Comparison of ENCODE assay signal across 18 mouse cellular contexts in the genomic region with DNA sequence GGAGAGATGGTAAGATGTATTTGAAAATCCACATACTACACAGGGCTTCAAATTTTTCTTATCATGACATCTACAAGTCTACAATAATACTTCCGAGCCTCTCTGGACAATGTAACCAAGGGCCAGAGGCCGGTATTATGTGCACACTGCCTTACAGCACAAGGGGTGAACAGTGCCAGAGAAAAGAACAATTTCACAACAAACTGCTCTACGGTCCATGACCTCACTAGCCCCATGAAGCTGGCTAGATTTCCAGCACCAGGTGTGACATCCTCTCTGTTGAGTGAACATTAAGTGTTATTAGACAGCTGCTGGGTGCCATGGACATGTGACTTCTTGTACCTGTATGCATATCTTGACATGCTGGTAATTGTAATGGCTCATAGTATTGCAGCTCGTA.
"Had no signal": no experiment of that assay in that cellular context is flagged by ENCODE, and none has a peak within 500 bp of the region (broad histone marks: within the 10 kb centered on the region; RNA-seq: fewer than 3 reads in every experiment).

No protein-coding gene starts in this region.

- DNase-seq: kidney, adult 2 months; kidney, postnatal 25 days; left cerebral cortex, postnatal 4 days; lung, embryonic 14.5 days; midbrain, embryonic 14.5 days; retina, postnatal 1 day; right cerebral cortex, postnatal 25 days; spleen, adult 18-20 months; thymus, postnatal 25 days had no signal

- H3K27me3 ChIP-seq: limb, embryonic 12.5 days; limb, embryonic 15.5 days; neural tube, embryonic 12.5 days; neural tube, embryonic 15.5 days; stomach, embryonic 15.5 days had no signal

- H3K9me3 ChIP-seq: limb, embryonic 12.5 days; limb, embryonic 15.5 days; neural tube, embryonic 12.5 days; neural tube, embryonic 15.5 days; stomach, embryonic 15.5 days had no signal

- H3K9ac ChIP-seq: limb, embryonic 12.5 days; limb, embryonic 15.5 days; liver, embryonic 14.5 days; lung, embryonic 14.5 days; neural tube, embryonic 12.5 days; neural tube, embryonic 15.5 days; stomach, embryonic 15.5 days had no signal

- H3K27ac ChIP-seq: kidney, postnatal 0 days; limb, embryonic 12.5 days; limb, embryonic 15.5 days; liver, embryonic 14.5 days; macrophage; neural tube, embryonic 12.5 days; neural tube, embryonic 15.5 days; stomach, embryonic 15.5 days had no signal

- ATAC-seq: intestine, postnatal 0 days had no signal

- H3K4me3 ChIP-seq: limb, embryonic 12.5 days; limb, embryonic 15.5 days; neural tube, embryonic 12.5 days; neural tube, embryonic 15.5 days; stomach, embryonic 15.5 days had no signal

- H3K36me3 ChIP-seq: limb, embryonic 12.5 days; limb, embryonic 15.5 days; neural tube, embryonic 12.5 days; neural tube, embryonic 15.5 days; stomach, embryonic 15.5 days had no signal

- H3K4me1 ChIP-seq: neural tube, embryonic 12.5 days; stomach, embryonic 15.5 days had no signal

- H3K4me2 ChIP-seq: limb, embryonic 12.5 days; limb, embryonic 15.5 days; lung, embryonic 14.5 days; neural tube, embryonic 12.5 days; neural tube, embryonic 15.5 days; stomach, embryonic 15.5 days had no signal
